Mouse (Mus musculus) gastrocnemius, postnatal 4 days (tissue): ENCODE measurements at regions not wholly inside any gene's neighbourhood (a gene's known extent, or its start where the extent isn't known, plus 50 kb on each side); places are given as distances from the start of the nearest gene placed in this dataset.
"Not testable (repeated sequence)": the region's sequence is repeated elsewhere in the genome, so short reads cannot be mapped to it uniquely, and the experiment has no call there.

Experiments used
- DNase-seq, 2 experiments: peaks; one replicate each; pipeline ENCODE4 v3.0.0; 2021 to 2022; ENCODE audit warnings: low spot score in 2 of 2, mixed read lengths in 2 of 2

DNA sequence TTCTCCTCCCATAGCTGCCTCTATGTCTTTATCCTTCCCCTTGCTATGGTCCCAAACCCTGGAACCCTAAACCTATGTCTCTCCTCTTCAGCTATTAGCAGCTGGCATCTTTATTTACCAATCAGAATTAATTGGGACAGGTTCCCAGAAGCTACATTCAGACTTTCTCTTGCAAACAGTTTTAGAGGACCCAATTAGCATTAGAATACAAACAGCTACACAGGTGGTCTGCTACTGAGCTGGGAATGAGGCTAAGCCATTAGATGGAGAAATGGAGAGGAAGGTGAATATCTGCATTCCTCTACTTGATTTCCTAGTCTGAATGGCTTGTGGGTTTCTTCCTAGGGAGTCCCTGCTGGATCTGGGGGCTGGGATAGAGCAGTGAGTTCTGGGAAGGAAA is 611.9 kb downstream of the A830018L16Rik start:
- DNase-seq: no peak

DNA sequence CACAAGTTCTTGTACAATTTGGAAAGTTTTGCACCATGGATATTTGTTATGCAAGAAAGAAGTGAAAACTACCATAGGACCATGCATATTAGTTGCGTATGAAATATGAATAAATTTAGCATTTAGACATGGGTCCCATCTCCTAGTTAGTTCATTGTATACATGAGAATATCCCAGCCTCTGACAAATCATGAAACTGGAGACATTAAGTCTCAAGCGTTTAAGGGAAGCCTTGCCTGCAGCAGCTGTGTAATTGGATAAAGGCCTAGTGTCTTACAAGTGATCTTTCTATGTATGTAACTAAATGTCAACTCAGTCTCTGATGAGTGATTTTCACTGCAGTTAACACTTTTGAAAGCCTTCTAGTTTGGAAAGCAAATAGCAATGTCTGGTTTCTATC is 613.5 kb downstream of the A830018L16Rik start:
- DNase-seq: no peak

DNA sequence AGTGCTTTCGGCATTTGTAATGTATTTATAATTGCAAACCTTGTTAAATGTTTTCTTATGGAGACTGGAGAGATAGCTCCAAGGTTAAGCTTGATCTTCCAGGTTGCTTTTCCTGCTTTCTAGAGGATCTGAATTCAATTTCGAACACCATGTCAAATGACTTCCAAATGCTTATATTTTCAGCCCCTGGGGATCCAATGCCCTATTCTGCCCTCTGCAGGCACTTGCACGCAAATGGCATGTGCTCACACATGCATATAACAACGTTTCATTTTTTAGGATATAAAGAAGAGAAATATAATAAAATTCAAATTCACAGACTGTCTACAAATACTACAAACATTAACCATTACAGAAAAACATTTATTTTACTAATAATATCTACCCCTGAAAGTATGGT is 614.2 kb downstream of the A830018L16Rik start:
- DNase-seq: no peak

DNA sequence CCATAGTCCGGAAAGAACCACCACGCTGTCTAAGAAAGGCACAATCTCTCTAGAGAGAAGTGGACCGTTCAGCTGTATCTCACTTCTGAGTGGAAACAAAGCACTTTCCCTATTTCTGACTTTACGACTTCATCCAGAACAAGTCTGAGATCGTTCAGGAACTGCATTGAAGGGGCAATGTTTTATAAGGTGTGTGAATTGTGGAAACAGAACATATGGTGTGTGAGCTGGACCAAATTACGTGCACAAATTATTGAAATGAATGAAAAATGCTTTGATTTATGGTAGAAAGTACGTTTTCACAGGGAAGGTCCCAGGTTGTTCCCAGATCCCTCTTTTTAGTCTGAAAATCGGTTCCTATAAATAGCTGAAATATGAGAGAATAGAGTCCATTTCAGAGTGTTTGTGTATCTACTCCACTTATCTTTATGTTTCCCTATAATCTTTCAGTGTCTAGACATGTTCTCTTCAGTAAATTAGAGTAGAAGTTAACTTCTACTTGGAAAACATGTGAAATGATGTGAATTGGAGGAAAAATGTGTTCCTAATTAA is 638.1 kb downstream of the A830018L16Rik start:
- DNase-seq: no peak

DNA sequence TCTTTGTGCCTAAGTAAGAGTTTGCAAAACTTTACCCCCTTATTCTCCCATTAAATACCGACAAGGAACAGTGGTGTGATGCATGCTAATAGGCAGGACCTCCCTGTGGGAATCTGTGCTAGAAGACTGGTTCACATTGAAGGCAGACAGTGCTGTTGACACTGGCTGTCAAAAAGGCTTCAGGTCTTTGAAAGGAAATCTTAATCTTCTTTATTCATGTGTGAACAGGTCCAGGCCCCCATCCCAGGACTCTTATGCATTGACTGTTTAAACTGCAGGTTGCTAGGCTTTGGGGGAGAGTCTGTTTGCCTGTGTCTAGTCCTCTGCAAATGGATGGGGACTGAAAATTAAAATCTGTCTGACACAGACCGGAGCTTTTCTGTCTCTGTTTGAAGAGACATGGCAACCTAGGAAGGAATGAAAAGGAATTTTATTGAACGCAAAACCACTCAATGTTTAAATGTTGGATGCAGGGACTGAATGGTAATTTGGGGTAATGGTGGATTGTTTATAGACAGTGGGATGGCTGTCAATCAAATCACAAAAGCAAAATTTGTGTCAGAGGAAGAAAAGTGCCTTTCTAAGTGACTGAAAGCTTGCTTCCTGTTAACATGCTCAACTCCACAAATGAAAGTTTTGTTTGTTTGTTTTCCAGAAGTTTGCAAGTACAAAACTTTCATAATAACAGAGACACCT is 642.1 kb downstream of the A830018L16Rik start:
- no peak for DNase-seq

DNA sequence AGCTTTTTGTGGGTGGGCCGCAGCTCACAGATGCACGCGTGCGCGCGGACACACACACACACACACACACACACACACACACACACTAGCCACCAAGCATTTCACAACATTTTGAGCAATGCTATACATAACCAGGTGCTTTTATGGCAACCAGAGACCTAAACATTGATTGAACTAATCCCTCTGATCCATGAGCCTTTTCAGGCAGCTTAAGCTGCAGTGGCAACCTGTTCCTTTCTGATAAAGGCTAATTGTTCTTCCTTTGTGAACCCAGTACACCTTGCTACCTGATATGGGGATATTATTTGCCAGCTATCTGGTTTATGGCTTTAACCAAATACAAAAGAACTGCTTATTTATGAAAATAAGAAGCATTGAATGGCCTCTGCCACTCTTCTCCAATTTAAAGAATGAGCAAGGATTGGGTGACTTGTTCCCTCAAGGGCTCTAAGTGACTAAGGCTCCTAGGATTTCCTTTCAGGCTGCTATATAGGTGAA is 651.2 kb downstream of the A830018L16Rik start:
- DNase-seq: no peak

DNA sequence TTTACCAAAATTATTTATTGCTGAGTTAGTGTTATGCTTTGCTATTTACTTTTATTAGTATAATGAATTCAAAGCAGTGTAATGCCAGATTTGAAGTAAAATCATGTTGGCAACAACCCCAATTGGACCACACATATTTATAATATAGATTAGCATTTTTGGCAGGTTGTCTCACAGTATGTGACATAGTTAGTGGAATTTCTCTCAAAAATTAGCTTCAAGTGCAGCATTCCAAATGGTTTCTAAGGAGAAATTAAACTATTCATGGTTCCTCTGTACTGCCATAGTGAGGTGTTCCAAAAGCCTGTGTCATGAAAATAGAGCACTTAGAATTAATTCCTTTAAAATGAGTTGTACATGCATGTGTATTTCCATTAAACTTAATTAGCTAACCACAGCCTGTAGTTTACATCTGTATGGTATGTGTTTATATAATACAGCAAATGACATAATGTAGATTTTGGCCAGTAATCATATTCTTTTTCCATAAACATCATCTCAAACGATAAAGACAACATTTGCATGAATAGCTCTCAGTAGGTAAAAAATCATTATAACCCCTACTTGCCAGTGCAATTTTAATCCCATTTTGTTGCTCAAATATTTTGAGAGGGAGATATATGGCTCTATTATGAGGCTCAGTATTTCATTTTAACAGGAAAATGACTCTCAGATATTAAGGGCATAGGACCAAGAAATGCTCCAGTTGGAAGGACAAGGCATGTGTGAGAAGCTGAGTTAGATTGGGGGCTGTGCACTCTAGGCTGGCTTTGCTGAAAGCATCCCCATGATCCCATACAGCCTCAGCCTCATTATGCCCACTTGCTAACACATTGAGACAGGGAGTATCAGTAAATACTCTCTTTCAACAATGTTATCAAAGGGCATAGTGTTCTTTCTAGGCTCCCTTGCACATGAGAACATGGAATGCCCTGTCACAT is 678.9 kb downstream of the A830018L16Rik start:
- DNase-seq: no peak

DNA sequence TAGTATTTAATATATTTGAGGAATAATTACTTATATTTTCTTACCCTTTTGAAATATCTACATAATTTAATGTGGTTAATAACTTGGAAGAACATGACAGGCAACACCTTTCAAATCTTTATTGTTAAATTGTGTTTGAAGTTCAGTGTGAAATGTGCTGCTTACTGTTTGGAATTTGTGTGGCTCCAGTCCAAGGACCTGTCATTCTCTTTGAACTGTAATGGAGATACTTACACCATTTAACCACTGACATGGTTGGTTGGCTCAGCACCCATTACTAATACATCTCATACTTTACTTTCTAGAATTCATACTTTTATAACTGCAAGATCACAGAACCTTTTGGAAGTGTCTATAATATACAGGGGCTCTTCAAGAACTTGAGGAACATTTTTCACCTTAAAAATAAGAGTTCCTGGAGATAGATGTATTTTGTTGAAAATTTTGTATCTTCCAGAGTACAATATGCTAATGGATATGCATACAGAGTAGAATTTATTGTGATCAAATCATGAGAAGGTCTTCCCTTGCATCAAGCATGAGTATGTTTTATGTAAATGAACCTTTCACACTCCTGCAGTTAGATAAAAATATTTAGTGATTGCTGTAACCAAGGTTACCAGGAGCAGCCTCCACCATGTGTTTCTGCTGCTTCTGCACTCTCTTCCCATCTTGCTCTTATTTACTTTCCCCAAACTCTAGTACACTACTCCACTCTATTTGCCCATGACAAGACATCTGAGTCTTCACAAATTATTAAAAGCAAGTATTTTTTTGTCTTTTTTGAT is 701.3 kb downstream of the A830018L16Rik start:
- DNase-seq: no peak

DNA sequence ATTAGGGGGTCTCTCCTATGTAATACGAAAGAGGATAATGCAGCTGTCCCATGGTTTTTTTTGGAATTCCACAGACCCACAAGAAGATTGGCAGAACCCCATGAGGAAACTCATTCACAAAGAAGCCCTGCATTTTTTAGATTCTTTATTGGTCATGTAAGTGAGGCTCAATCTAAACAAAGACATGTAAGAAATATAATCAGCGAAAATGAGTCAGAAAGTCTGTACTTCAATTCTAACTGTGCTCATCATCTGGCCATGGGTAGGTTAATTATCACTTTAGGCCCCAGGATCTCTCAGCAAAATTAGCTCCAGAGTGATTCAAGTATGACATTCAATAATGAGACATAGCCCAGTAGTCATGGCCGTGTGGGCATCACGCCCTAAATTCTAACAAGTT is 703.2 kb downstream of the A830018L16Rik start:
- DNase-seq: no peak

DNA sequence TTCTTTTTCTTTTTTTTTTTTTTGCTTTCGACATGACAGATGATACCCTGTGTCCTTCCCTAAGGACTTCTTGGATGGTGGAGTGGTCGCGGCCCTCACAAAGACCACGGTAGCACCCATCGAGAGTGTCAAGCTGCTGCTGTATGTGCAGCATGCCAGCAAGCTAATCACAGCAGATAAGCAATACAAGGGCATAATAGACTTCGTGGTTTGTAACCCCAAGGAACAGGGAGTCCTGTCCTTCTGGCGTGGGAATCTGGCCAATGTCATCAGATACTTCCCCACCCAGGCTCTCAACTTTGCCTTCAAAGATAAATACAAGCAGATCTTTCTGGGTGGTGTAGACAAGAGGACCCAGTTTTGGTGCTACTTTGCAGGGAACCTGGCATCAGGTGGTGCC is 707.0 kb downstream of the A830018L16Rik start:
- no peak for DNase-seq

DNA sequence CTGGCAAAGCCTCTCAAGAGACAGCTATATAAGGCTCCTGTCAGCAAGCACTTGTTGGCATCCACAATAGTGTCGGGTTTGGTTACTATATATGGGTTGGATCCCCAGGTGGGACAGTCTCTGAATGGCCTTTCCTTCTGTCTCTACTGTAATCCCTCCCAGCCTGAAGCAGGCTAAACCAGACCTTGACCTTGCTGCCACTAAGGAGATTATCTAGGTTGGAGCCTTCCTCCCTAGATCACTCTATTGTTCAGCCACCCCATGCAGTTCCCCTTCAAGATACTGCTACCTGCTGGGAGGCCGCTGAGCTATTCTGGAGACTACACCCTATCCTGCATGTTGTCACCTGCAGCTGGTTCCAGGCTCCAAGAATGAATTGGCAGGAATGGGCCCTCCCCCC is 712.7 kb downstream of the A830018L16Rik start:
- DNase-seq: not testable (repeated sequence)

DNA sequence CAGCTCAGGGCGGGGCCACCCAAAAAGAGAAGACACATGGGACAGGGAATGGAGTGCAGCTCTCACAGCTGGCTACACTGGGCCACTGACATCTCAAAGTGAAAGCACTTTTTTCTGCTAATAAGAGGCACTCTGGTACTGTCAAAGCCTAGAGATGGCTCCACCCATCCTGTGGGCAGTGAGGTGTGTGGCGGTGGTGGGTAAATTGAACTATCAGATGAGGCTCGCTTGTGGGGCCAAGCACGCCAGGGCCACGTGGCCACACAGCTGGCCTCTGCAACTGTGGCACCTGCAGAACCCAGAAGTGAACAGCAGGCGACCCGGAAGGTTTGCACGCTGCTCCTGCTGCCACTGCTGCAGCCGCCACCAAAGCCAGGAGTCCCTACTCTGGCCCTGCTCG is 756.6 kb downstream of the A830018L16Rik start:
- no peak for DNase-seq

DNA sequence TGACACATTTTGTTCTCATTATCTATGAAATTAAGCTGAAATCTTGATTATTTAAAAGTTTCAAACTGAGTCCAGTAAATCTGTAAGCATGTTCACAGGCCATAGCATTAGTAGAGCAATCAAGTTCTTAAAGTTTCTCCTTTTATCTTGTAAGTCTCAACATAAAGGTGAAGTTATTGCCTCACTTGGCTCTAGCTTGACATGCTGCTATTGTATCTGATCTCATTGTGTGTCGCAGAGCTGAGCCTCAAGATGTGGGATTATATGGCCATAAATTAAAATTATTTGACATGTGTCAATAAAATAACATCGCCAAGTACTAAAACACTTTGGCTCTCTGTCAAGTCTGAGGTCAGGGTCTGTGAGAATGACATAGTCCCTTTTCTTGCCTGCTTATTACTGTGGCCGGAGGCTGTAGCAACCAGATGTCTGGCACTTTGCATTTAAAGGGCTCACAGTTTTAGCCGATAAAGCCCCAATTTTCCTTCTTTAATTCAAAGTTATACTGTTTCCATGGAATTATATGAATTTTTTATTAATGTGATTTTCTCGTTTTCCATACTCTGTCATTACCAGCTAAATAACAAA is 775.8 kb downstream of the A830018L16Rik start:
- DNase-seq: no peak

DNA sequence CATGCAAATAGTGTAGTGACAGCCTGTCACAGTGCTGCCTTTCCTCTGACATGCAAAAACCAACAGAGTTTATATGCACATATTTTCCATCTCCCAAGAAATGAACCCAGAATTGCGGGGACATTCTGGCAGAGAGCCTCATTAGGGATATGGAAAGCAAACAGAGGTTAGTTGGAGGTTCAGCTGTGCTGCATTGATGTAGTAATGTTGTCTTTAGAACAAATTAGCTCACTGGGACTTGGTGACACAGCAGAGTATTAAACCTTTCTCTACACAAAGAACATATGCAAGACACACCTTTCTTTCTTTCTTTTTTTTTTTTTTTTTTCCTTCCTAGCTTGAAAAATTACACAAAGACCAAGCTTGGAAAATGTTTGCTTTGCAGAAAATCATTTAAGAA is 778.7 kb downstream of the A830018L16Rik start:
- no peak for DNase-seq

DNA sequence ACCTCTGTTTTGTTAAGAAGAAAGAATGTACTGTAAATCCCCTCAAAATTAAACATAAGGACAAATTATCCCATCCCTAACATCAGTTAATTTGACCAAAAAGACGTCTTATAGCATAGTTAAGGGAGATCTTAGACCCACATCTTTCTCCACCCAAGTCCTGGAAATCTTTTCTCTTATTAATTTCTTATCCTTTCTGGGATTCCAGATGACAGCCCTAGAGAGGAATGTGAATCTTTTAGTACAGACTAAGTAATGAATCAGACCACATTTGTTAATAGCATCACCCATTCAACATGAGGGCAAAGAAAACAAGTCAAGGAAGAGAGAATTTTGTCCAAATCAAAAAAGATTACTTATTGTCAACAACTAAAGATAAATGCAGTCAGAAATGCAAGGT is 817.2 kb downstream of the A830018L16Rik start:
- DNase-seq: no peak

DNA sequence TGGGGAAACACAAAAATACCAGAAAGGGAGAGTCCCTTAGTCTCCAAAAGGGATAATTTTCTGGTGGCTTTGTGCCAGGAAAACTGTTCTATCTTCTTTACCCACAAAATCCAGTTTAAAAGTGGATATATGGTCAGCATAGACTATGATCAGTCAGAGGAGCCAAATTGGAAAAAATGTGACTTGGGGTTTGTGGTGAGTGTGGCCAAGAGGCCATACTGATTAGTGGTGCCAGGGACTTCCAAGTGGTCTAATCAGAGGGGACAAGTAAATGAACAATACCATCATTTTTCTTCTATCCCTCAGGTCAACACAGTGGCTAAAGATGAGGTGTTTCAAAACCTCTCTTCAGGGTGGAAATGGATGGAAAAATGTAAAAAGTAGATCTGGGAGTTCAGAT is 828.2 kb downstream of the A830018L16Rik start:
- no peak for DNase-seq

DNA sequence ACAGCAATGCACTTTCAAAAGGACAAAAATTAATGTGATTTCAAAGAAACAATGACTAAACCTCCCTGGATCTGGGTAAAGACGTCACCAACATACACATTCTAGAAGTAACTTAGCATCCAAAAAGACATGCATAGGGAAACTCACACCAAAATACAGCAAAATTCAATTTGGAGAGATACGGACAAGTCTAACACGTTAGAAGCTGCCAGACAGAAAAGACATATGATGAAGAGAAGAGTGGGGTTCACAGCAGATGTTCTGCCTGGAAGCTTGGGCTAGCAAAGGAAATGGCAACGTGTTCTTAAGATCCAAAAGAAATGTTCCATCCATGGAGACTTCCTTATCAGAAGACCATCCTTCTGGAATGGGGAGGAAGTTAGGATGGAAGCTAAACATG is 868.6 kb downstream of the A830018L16Rik start:
- no peak for DNase-seq

DNA sequence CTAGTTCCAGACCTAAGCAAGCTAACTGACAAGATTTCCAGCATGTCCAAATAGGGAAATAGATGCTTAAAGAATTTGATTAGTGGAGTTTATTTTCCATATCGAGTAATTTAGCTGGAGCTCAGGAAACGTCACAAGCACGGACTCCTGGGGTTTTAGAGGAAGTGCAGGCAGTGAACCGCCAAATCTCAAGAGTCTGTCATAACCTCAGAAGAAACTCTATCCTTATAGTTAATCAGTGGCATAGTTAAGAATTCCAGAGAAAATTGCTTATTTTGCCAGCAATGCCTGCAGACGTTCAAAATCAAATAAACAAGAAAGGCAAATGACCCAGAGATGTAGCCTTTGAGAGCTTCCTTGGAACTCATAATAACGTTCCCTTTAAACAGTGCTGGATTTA is 871.6 kb downstream of the A830018L16Rik start:
- no peak for DNase-seq

DNA sequence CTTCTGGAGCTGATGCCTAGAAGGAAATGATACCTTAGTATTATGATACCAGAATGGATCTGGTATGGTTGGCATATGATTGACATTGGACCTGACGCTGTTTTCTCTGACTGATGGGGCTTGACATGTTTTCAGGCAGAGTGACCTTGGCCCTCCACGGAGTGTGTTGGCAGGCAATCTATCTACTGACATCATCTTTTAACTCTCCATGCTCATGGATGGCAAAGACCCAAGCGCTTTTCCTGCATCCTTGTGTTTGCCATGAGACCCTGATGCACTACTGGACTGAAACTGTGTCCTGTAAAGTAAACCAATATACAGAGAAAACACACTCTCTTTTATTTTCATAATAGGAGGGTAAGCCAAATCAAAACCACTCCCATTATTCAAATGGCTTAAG is 872.1 kb downstream of the A830018L16Rik start:
- no peak for DNase-seq

DNA sequence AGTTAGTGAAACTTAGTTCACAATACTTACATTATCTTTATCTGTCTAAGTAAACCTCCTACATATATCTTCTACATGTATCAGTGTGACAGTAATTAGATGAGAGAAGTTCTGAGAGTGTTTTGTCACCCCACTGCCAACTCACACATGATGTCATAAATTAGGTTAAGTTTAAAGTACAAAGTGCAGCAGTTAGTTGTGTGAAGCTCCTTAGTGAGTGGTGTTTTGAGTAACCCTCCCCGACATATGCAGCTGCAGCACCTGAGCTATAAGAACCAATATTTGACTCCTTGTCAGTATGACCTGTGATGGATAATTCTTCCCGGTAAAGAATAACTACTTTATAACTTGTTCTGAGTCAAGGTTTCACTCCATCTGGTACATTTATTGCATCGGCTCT is 874.6 kb downstream of the A830018L16Rik start:
- DNase-seq: no peak

DNA sequence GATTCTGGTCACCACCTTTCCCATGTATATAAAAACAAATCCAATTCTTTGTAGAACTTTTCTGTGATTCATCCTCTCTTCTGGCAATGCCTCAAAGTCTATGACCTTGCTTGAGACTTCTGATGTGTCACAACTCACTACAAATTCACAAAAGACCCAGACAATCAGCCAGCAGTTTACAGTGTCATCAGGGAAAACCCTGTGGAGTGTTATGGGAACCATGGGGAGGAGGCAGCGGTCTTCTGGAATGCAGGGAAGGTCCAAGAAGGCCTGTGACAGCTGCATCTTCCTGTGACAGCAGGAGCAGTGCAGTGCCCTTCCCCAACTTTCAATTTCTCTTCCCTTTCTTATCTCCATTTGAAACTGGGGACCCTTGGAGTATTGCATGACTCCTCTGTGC is 877.9 kb downstream of the A830018L16Rik start:
- DNase-seq: no peak
